Mouse (Mus musculus) brown adipose tissue, adult 24 weeks (tissue): ENCODE measurements around the gene Plin2. TPM values are rescaled to one million over a fixed set of nuclear protein-coding genes. Genes with fewer than 3 reads are reported as not detected.
"Not testable (repeated sequence)": the region's sequence is repeated elsewhere in the genome, so short reads cannot be mapped to it uniquely, and the experiment has no call there.

Experiments used
- H3K27ac ChIP-seq: fragments of 200-500 bp; replicated peaks from 2 replicates; pipeline ENCODE4 v1.5.1; 2012; ENCODE audit warnings: low read depth, mild to moderate bottlenecking, low read length
- H3K4me1 ChIP-seq: fragments of 200-500 bp; 2 replicates; pipeline ENCODE4 v1.6.1; 2012; ENCODE audit warnings: low read length, mixed read lengths; ENCODE audit not compliant: control insufficient read depth, insufficient read depth, insufficient read length
- H3K4me3 ChIP-seq: fragments of 200-500 bp; 2 replicates; pipeline ENCODE4 v1.5.1; 2012; ENCODE audit warnings: low read depth, mild to moderate bottlenecking, low read length, moderate library complexity; ENCODE audit not compliant: insufficient read depth
- polyA plus RNA-seq: library from polyadenylated mRNA; stranded (reverse); fragments of >200 nt; gene quantifications from 2 replicates; pipeline ENCODE4 v1.2.4, GENCODE M21; 2012; ENCODE audit not compliant: missing spikeins, insufficient read depth, insufficient read length

Plin2 gene
- polyA plus RNA-seq, 1 experiment, result 969 TPM

- H3K4me3 ChIP-seq, result peak overlapping the region; percentile 71
- peaks cover 11% of the 10 kb centered on the region for H3K4me1 ChIP-seq
- H3K27ac ChIP-seq, result peak overlapping the region; percentile 98
Measured at GRCm38 (mm10) chr4:86670582-86671306, 884 bp upstream of the Plin2 start.

- Histone ChIP-seq H3K27ac (peak overlapping the region; percentile 98), H3K4me3 (peak overlapping the region; percentile 71), H3K4me1 (peaks cover 11% of the 10 kb centered on the region)
Measured at GRCm38 (mm10) chr4:86669241-86669753, 563 bp downstream of the Plin2 start.

DNA sequence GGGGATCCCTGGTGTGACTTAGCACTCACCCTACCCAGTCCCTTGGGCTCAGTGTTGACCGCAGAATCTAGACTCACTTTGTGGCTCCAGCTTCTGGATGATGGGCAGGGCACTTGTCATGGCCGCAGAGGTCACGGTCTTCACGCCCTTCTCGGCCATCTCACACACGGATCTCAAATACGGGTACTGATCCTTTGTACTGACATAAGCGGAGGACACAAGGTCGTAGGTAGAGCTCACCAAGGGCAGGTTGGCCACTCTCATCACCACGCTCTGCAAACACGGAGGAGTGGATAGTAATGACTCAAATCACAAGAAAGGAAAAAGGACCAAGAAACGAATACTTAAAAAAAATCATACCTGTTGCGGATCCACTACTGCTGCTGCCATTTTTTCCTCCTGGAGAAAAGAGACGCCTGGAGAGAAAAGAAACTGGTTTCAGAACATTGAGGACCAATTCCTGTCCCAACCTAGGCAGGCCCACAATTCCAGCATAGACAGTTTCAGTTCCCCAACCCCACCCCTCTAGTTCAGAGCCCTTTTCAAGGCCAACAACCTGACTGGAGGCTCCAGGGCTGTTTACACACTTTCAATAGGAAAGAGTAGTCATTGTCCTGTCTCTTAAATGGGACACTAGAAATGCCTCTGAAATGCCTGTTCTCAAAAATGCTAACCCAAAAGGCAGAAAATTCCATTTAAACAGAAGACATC lies 1.4 kb downstream of the Plin2 start:
- Histone ChIP-seq H3K27ac (peak overlapping the region; percentile 98), H3K4me3 (peak overlapping the region; percentile 71), H3K4me1 (peaks cover 11% of the 10 kb centered on the region)

GRCm38 (mm10) chr4:86665596-86665995 lies 4.3 kb downstream of the Plin2 start:
- Histone ChIP-seq H3K27ac (peak overlapping the region; percentile 66), H3K4me1 (no peaks in the 10 kb centered on the region; the same call in 1 of the 2 replicates), H3K4me3 (peak overlapping the region; percentile 35)

- Histone ChIP-seq H3K4me3 (peak overlapping the region; percentile 39), H3K4me1 (no peaks in the 10 kb centered on the region; the same call in 1 of the 2 replicates), H3K27ac (peak overlapping the region; percentile 66)
Measured at GRCm38 (mm10) chr4:86663919-86664318, 5.9 kb downstream of the Plin2 start.

- H3K27ac ChIP-seq, result peak overlapping the region; percentile 84
Measured at GRCm38 (mm10) chr4:86657176-86657575, 12.7 kb downstream of the Plin2 start.

DNA sequence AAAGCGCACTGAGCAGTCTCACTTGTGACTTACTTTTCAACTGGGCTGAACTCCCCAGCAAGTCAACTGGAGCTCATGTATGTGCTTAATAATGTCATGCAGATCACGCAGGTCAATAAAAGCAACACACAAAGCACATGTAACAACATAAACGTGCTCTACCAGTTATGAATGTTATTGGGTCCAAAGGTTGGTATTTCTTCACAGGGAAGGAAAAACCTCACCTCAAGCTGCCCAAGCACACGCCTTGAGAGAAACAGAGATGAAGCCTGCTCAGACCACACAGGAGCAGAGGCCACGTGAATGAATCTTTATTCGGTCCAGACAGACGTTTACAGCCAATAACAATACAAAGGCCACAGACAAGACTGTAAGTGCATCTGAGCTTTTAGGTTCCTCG lies 13.4 kb downstream of the Plin2 start:
- not testable (repeated sequence) for H3K4me3 ChIP-seq, H3K4me1 ChIP-seq
- H3K27ac ChIP-seq, result peak overlapping the region; percentile 74

More at GRCm38 (mm10) chr4:86657176-86657575, 12.7 kb downstream of the Plin2 start:
- Histone ChIP-seq H3K4me1 (no peaks in the 10 kb centered on the region), H3K4me3 (no peak overlapping the region)

DNA sequence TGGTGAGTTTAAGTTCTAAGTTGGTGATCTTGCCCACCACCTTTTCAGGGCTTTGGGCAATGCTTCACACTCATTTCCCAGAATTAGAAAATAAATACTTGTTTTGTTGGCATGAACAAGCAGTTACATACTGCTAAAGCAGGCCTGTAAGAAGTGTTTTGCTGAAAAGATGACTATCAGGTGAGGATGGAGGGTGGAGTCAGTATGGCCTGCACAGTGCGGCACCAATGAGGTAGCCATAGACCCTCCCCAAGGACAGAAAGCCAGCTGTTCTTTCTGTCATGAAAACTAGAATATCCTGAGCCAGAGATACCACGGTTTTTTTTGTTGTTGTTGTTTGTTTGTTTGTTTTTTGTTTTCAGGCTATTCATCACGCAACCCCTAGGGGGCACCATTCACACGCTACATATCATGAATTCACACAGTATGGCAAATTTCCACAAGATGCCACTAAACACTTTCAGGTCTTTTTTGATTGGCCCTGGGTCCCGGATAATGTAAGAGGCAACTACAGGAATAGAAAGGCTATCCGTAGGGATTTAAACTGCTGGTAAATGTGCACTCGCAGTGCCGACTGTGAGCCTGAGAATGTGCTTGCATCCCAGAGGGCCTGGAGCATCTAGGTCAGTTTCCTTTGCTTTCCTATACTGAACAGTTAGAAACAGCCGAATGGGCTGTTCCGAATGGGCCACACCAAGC lies 18.0 kb downstream of the Plin2 start:
- Histone ChIP-seq H3K4me1 (no peaks in the 10 kb centered on the region), H3K27ac (0 out of 2 replicates have a peak overlapping the region, but pooled peaks have one; percentile 4)

GRCm38 (mm10) chr4:86648394-86648793 lies 21.5 kb downstream of the Plin2 start:
- H3K4me3 ChIP-seq, H3K27ac ChIP-seq, H3K4me1 ChIP-seq: not testable (repeated sequence)

More for the DNA sequence above, 18.0 kb downstream of the Plin2 start:
- no peak overlapping the region for H3K4me3 ChIP-seq

DNA sequence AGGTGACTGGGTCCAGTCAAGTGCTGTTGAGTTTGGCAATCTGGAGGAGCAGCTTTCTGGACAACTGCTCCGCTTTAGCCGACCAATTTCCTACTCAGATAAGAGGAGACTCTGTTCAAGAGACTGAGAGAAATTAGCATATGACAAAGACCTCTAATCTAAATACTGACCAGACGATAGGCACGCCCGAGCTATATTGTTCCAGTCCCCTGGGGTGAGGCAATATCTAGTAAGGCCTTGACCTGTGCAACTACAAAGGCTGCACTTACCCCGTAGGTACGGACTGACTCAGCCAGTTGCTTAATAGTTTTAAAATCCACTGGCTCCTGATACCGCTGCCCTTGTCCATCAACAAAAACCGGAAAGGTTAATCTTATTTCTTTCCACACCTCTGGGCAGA lies 32.3 kb downstream of the Plin2 start:
- not testable (repeated sequence) for H3K4me3 ChIP-seq, H3K27ac ChIP-seq, H3K4me1 ChIP-seq

DNA sequence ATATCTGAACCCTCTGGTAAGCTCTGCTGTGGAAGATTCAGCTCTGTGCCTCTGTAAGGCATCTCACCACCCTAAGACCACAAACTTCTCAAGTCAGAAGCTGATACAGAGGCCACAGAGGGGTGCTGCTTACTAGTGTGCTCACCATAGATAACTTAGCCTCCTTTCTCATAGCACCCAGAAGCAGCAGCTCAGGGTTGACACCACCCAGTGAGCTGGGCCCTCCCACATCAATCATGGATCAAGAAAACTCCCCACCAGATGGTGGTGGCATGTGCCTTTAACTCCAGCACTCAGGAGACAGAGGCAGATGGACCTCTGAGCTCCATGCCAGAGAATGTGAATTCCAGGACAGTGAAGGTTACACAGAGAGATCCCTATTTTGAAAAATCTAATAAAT lies 35.0 kb downstream of the Plin2 start:
- H3K4me1 ChIP-seq, H3K27ac ChIP-seq: not testable (repeated sequence)

DNA sequence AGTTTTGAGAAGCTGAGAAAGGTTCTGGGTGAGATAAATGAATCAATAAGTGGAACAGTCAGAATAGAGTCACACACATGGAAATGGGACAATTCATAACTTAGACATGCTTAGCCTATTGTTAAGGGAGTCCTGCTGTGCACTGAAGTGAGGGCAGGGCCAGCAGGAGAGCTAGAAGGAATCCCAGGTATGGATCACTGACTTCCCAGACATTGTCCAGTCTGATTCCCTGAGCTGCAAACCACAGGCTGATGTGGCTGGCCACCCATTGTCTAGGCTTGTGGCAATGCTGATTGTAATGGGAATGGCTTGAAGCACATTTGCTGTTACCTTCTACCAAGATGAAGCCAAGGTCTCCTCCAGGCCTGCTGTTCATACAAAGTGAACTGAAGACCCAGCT lies 35.5 kb downstream of the Plin2 start:
- H3K4me3 ChIP-seq, H3K4me1 ChIP-seq, H3K27ac ChIP-seq: not testable (repeated sequence)

More for the DNA sequence above, 35.0 kb downstream of the Plin2 start:
- H3K4me3 ChIP-seq, result not testable (repeated sequence)

DNA sequence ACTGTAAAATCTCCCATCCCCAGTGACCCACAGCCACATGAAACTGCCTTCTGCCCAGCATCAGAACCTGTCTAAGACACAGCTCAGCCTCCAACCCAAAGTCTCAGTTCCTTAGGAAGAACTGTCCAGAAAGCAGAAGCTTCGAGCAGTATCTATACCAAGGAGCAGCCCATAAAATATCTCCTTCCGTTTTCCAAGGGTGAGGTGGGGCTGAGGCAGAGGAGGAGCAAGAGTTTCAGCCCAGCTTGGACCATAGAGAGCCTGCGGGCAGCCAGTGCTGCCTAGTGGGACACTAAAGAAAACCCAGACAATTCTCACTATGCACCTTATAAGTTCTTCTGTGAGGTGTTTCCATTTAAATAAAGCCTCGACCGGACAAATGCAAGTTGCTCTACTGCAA lies 37.3 kb downstream of the Plin2 start:
- not testable (repeated sequence) for H3K27ac ChIP-seq, H3K4me1 ChIP-seq, H3K4me3 ChIP-seq

DNA sequence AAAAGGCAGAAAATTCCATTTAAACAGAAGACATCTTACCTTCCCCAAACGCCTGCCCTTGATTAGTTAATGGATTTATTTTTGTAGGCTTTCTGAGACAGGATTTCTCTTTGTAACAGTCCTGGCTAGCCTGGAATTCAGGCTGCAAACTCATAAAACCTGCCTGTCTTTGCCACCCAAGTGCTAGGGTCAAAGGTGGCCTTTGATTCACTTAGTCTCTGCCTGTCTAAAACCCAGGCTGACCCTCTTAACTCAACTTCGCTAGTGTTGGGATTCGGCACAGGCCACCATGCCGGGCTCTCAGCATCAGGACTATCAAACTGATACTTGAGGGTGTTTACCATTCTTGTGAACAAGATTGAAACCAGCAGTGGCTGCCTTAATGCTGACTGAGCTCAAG lies 38.0 kb downstream of the Plin2 start:
- no peak overlapping the region for H3K4me3 ChIP-seq
- H3K4me1 ChIP-seq, result no peaks in the 10 kb centered on the region
- H3K27ac ChIP-seq, result no peak overlapping the region

GRCm38 (mm10) chr4:86626496-86626895 lies 43.4 kb downstream of the Plin2 start:
- not testable (repeated sequence) for H3K4me3 ChIP-seq, H3K27ac ChIP-seq, H3K4me1 ChIP-seq
